Mouse (Mus musculus): Measurements from ENCODE around the gene Setx. TPM values are rescaled to one million over a fixed set of nuclear protein-coding genes. Genes with fewer than 3 reads are reported as not detected.

The Setx gene
- polyA plus RNA-seq, 1 experiment from 2014 or later: 5.7 TPM

GRCm38 (mm10) chr2:29168067-29168466 is 44.1 kb downstream of the Setx start:
- WGBS: 84% methylated on average over 5 of the region's 5 CpGs
- Histone ChIP-seq H3K4me1 (no peaks in the 10 kb centered on the region), H3K9me3 (no peaks in the 10 kb centered on the region), H3K27ac (replicated peaks) (no peak overlapping the region), H3K9ac (no peak overlapping the region), H3K4me2 (no peak overlapping the region), H3K4me3 (no peak overlapping the region), H3K36me3 (peaks cover 97% of the 10 kb centered on the region), H3K27me3 (replicated peaks) (no peaks in the 10 kb centered on the region)
- ATAC-seq (ENCODE audit: extremely low read depth, insufficient number of reproducible peaks, low FRiP score, low TSS enrichment): no peak

GRCm38 (mm10) chr2:29174887-29175286 is 50.9 kb downstream of the Setx start:
- ATAC-seq (ENCODE audit: extremely low read depth, insufficient number of reproducible peaks, low FRiP score, low TSS enrichment): no peak
- no peak overlapping the region for H3K4me3 ChIP-seq

GRCm38 (mm10) chr2:29179810-29180209 is 55.8 kb downstream of the Setx start:
- peaks cover 22% of the 10 kb centered on the region for H3K4me1 ChIP-seq
- peaks cover 71% of the 10 kb centered on the region for H3K36me3 ChIP-seq
- ATAC-seq (ENCODE audit: extremely low read depth, insufficient number of reproducible peaks, low FRiP score, low TSS enrichment): no peak
- H3K4me2 ChIP-seq: no peak overlapping the region
- no peaks in the 10 kb centered on the region for H3K27me3 ChIP-seq (replicated peaks)
- H3K9ac ChIP-seq: no peak overlapping the region
- H3K4me3 ChIP-seq: no peak overlapping the region
- no peak overlapping the region for H3K27ac ChIP-seq (replicated peaks)
- 83% methylated on average over 4 of the region's 4 CpGs for WGBS
- no peaks in the 10 kb centered on the region for H3K9me3 ChIP-seq

More at GRCm38 (mm10) chr2:29174887-29175286, 50.9 kb downstream of the Setx start:
- no peaks in the 10 kb centered on the region for H3K27me3 ChIP-seq (replicated peaks)
- H3K27ac ChIP-seq (replicated peaks): no peak overlapping the region
- H3K9ac ChIP-seq: no peak overlapping the region
- H3K9me3 ChIP-seq: no peaks in the 10 kb centered on the region
- no peak overlapping the region for H3K4me2 ChIP-seq
- H3K36me3 ChIP-seq: peaks cover 96% of the 10 kb centered on the region
- WGBS: 86% methylated on average over 3 of the region's 3 CpGs
- H3K4me1 ChIP-seq: no peaks in the 10 kb centered on the region

GRCm38 (mm10) chr2:29181111-29181510 is 57.1 kb downstream of the Setx start:
- peaks cover 22% of the 10 kb centered on the region for H3K4me1 ChIP-seq
- no peak for ATAC-seq (ENCODE audit: extremely low read depth, insufficient number of reproducible peaks, low FRiP score, low TSS enrichment)
- WGBS: 68% methylated on average over 2 of the region's 2 CpGs
- H3K27me3 ChIP-seq (replicated peaks): no peaks in the 10 kb centered on the region
- no peak overlapping the region for H3K4me2 ChIP-seq
- no peak overlapping the region for H3K9ac ChIP-seq
- no peak overlapping the region for H3K4me3 ChIP-seq
- H3K9me3 ChIP-seq: no peaks in the 10 kb centered on the region
- no peak overlapping the region for H3K27ac ChIP-seq (replicated peaks)
- peaks cover 60% of the 10 kb centered on the region for H3K36me3 ChIP-seq

GRCm38 (mm10) chr2:29183266-29183924 is 59.4 kb downstream of the Setx start:
- Histone ChIP-seq H3K27me3 (replicated peaks) (no peaks in the 10 kb centered on the region), H3K9ac (no peak overlapping the region), H3K9me3 (no peaks in the 10 kb centered on the region), H3K4me1 (peaks cover 22% of the 10 kb centered on the region), H3K27ac (replicated peaks) (no peak overlapping the region), H3K4me3 (no peak overlapping the region), H3K36me3 (peaks cover 38% of the 10 kb centered on the region), H3K4me2 (peak overlapping the region; percentile 39)
- 28% methylated on average over 6 of the region's 6 CpGs for WGBS
- no peak; the same call in 1 of the 2 replicates for ATAC-seq (ENCODE audit: extremely low read depth, insufficient number of reproducible peaks, low FRiP score, low TSS enrichment)

- Histone ChIP-seq H3K4me2 (no peak overlapping the region), H3K4me1 (peaks cover 20% of the 10 kb centered on the region), H3K4me3 (no peak overlapping the region), H3K9ac (no peak overlapping the region), H3K27me3 (replicated peaks) (peaks cover 4% of the 10 kb centered on the region; the same call in 1 of the 2 replicates), H3K9me3 (no peaks in the 10 kb centered on the region), H3K36me3 (peaks cover 9% of the 10 kb centered on the region), H3K27ac (replicated peaks) (no peak overlapping the region)
- no peak for ATAC-seq (ENCODE audit: extremely low read depth, insufficient number of reproducible peaks, low FRiP score, low TSS enrichment)
- WGBS: 51% methylated on average over 6 of the region's 6 CpGs
Measured at GRCm38 (mm10) chr2:29186209-29186608, 62.2 kb downstream of the Setx start.

- 74% methylated on average over 7 of the region's 7 CpGs for WGBS
- H3K9ac ChIP-seq: no peak overlapping the region
- H3K9me3 ChIP-seq: no peaks in the 10 kb centered on the region
- H3K4me2 ChIP-seq: no peak overlapping the region
- no peak overlapping the region for H3K4me3 ChIP-seq
- peaks cover 21% of the 10 kb centered on the region for H3K27me3 ChIP-seq (replicated peaks)
- H3K4me1 ChIP-seq: peaks cover 22% of the 10 kb centered on the region
- H3K27ac ChIP-seq (replicated peaks): no peak overlapping the region
- no peaks in the 10 kb centered on the region for H3K36me3 ChIP-seq
- ATAC-seq (ENCODE audit: extremely low read depth, insufficient number of reproducible peaks, low FRiP score, low TSS enrichment): no peak
Measured at GRCm38 (mm10) chr2:29190392-29190791, 66.4 kb downstream of the Setx start.

GRCm38 (mm10) chr2:29191216-29192215 is 67.5 kb downstream of the Setx start:
- Histone ChIP-seq H3K27me3 (replicated peaks) (peaks cover 32% of the 10 kb centered on the region), H3K9ac (no peak overlapping the region), H3K36me3 (no peaks in the 10 kb centered on the region), H3K9me3 (no peaks in the 10 kb centered on the region), H3K4me3 (no peak overlapping the region), H3K4me1 (peaks cover 23% of the 10 kb centered on the region), H3K27ac (replicated peaks) (no peak overlapping the region), H3K4me2 (no peak overlapping the region)
- 55% methylated on average over 10 of the region's 10 CpGs for WGBS
- no peak for ATAC-seq (ENCODE audit: extremely low read depth, insufficient number of reproducible peaks, low FRiP score, low TSS enrichment)

- no peak overlapping the region for H3K27ac ChIP-seq (replicated peaks)
- WGBS: 78% methylated on average over 8 of the region's 8 CpGs
- H3K27me3 ChIP-seq (replicated peaks): peaks cover 45% of the 10 kb centered on the region
- H3K36me3 ChIP-seq: no peaks in the 10 kb centered on the region
- no peak overlapping the region for H3K9ac ChIP-seq
- no peak overlapping the region for H3K4me3 ChIP-seq
- no peaks in the 10 kb centered on the region for H3K9me3 ChIP-seq
- no peak overlapping the region for H3K4me2 ChIP-seq
- ATAC-seq (ENCODE audit: extremely low read depth, insufficient number of reproducible peaks, low FRiP score, low TSS enrichment): no peak
- peaks cover 23% of the 10 kb centered on the region for H3K4me1 ChIP-seq
Measured at GRCm38 (mm10) chr2:29192629-29193278, 68.8 kb downstream of the Setx start.

- no peaks in the 10 kb centered on the region for H3K9me3 ChIP-seq
- H3K27me3 ChIP-seq (replicated peaks): peaks cover 57% of the 10 kb centered on the region
- 20% methylated on average over 16 of the region's 16 CpGs for WGBS
- no peaks in the 10 kb centered on the region for H3K36me3 ChIP-seq
- peak overlapping the region; percentile 74 for H3K9ac ChIP-seq
- H3K4me3 ChIP-seq: peak overlapping the region; percentile 60
- no peak for ATAC-seq (ENCODE audit: extremely low read depth, insufficient number of reproducible peaks, low FRiP score, low TSS enrichment)
- H3K4me2 ChIP-seq: peak overlapping the region; percentile 96
- peaks cover 23% of the 10 kb centered on the region for H3K4me1 ChIP-seq
- H3K27ac ChIP-seq (replicated peaks): no peak overlapping the region
Measured at GRCm38 (mm10) chr2:29193819-29194546, 70.0 kb downstream of the Setx start.

Measured in heart, embryonic 13.5 days (tissue).